Mouse (Mus musculus): Measurements from ENCODE around the gene Gemin7.

DNA sequence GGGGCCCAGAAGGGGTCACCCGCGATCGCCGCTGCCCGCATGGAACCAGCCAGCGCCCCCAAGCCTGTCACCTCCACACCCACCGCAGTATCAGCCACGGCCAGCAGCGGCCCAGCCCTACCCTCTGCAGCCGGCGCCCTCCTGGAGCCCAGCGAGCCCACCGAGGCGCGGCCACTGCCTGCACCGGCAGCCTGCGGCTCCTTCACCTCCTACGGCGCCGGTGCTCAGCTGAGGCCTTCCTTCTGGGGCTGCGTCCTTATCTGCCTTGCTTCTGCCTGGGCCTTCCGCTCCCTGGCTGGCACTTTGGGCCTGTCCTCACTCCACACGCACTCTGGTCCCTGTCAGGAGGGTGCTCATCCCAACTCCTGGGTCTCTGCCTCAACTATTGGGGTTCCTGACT lies 57.4 kb downstream of the Gemin7 start:
- TF ChIP-seq EP300 (IDR thresholded peaks at IDR 0.05; ENCODE audit: low read length) (no peak), CTCF (conservative IDR thresholded peaks at IDR 0.05 in 1 of 2, IDR thresholded peaks at IDR 0.05 in 1 of 2; ENCODE audit: low read depth in 2 of 2, low read length in 2 of 2) (no peak), JUN (IDR thresholded peaks at IDR 0.05; ENCODE audit: insufficient read depth, low read depth, low read length) (no peak), CHD2 (IDR thresholded peaks at IDR 0.05; ENCODE audit: low read length) (no peak), ZNF384 (IDR thresholded peaks at IDR 0.05; ENCODE audit: low read depth, low read length) (no peak), USF2 (conservative IDR thresholded peaks at IDR 0.05; ENCODE audit: low read depth, low read length) (no peak), POLR2A (IDR thresholded peaks at IDR 0.05; ENCODE audit: low read depth, low read length) (no peak), HCFC1 (IDR thresholded peaks at IDR 0.05; ENCODE audit: low read depth, low read length) (no peak), UBTF (IDR thresholded peaks at IDR 0.05; ENCODE audit: low read depth, low read length) (no peak), E2F4 (IDR thresholded peaks at IDR 0.05; ENCODE audit: insufficient replicate concordance, low read depth, low read length) (no peak), NELFE (IDR thresholded peaks at IDR 0.05; ENCODE audit: low read depth, low read length) (no peak), POLR2AphosphoS2 (IDR thresholded peaks at IDR 0.05; ENCODE audit: low read depth, low read length) (no peak), MAFK (IDR thresholded peaks at IDR 0.05; ENCODE audit: insufficient replicate concordance, low read length) (no peak)

All from CH12.LX (cell line).